Mouse (Mus musculus) hindlimb bud, embryonic 11.5 days (tissue): ENCODE measurements around the gene Zfp423.

Experiments used
- DNase-seq: peaks from one replicate; pipeline ENCODE4 v3.0.0-alpha.2; 2012; ENCODE audit warnings: low read depth, low spot score; ENCODE audit errors: extremely low spot score

The Zfp423 gene

GRCm38 (mm10) chr8:87753148-87753547 lies 206.2 kb downstream of the Zfp423 start:
- DNase-seq, result no peak

- no peak for DNase-seq
Measured at GRCm38 (mm10) chr8:87752710-87753109, 206.7 kb downstream of the Zfp423 start.

GRCm38 (mm10) chr8:87747582-87747981 lies 211.8 kb downstream of the Zfp423 start:
- DNase-seq, result no peak

- DNase-seq, result no peak
Measured at GRCm38 (mm10) chr8:87747142-87747541, 212.3 kb downstream of the Zfp423 start.

- DNase-seq, result no peak
Measured at GRCm38 (mm10) chr8:87746072-87746471, 213.3 kb downstream of the Zfp423 start.

- DNase-seq, result no peak
Measured at GRCm38 (mm10) chr8:87745125-87745698, 214.2 kb downstream of the Zfp423 start.

- DNase-seq, result no peak
Measured at GRCm38 (mm10) chr8:87744556-87744955, 214.8 kb downstream of the Zfp423 start.

- no peak for DNase-seq
Measured at GRCm38 (mm10) chr8:87742016-87742415, 217.4 kb downstream of the Zfp423 start.

GRCm38 (mm10) chr8:87740946-87741530 lies 218.4 kb downstream of the Zfp423 start:
- no peak for DNase-seq

- DNase-seq, result no peak
Measured at GRCm38 (mm10) chr8:87737900-87738299, 221.5 kb downstream of the Zfp423 start.

- DNase-seq, result no peak
Measured at GRCm38 (mm10) chr8:87734902-87735301, 224.5 kb downstream of the Zfp423 start.

GRCm38 (mm10) chr8:87734496-87734895 lies 224.9 kb downstream of the Zfp423 start:
- no peak for DNase-seq

- DNase-seq, result no peak
Measured at GRCm38 (mm10) chr8:87731062-87731461, 228.3 kb downstream of the Zfp423 start.

- no peak for DNase-seq
Measured at GRCm38 (mm10) chr8:87723015-87723414, 236.4 kb downstream of the Zfp423 start.

- no peak for DNase-seq
Measured at GRCm38 (mm10) chr8:87719137-87719815, 240.1 kb downstream of the Zfp423 start.

GRCm38 (mm10) chr8:87717445-87717844 lies 241.9 kb downstream of the Zfp423 start:
- no peak for DNase-seq

- DNase-seq, result no peak
Measured at GRCm38 (mm10) chr8:87716726-87717248, 242.6 kb downstream of the Zfp423 start.

- DNase-seq, result peak; percentile 70
Measured at GRCm38 (mm10) chr8:87715731-87716682, 243.4 kb downstream of the Zfp423 start.

- no peak for DNase-seq
Measured at GRCm38 (mm10) chr8:87713946-87714345, 245.4 kb downstream of the Zfp423 start.

- DNase-seq, result no peak
Measured at GRCm38 (mm10) chr8:87711955-87712354, 247.4 kb downstream of the Zfp423 start.

GRCm38 (mm10) chr8:87708127-87708637 lies 251.2 kb downstream of the Zfp423 start:
- no peak for DNase-seq
